Mouse (Mus musculus): Measurements from ENCODE around the gene Rasgrp1.

Rasgrp1 gene

GRCm38 (mm10) chr2:117342547-117343239, at the start of gene Rasgrp1:
TSS of gene Rasgrp1 (minus strand) at chr2:117343001.
- DNase-seq = peak; percentile 93

GRCm38 (mm10) chr2:117389925-117390892, 47.4 kb upstream of the Rasgrp1 start:
- DNase-seq = no peak

GRCm38 (mm10) chr2:117389460-117389859, 46.7 kb upstream of the Rasgrp1 start:
- DNase-seq = no peak

- DNase-seq = no peak
Observed at GRCm38 (mm10) chr2:117388121-117388520, 45.3 kb upstream of the Rasgrp1 start.

- no peak for DNase-seq
Observed at GRCm38 (mm10) chr2:117386981-117387705, 44.3 kb upstream of the Rasgrp1 start.

GRCm38 (mm10) chr2:117386036-117386590, 43.3 kb upstream of the Rasgrp1 start:
- no peak for DNase-seq

GRCm38 (mm10) chr2:117381314-117381713, 38.5 kb upstream of the Rasgrp1 start:
- DNase-seq = no peak

- DNase-seq = peak; percentile 36
Observed at GRCm38 (mm10) chr2:117374293-117374830, 31.6 kb upstream of the Rasgrp1 start.

- no peak for DNase-seq
Observed at GRCm38 (mm10) chr2:117371706-117372105, 28.9 kb upstream of the Rasgrp1 start.

GRCm38 (mm10) chr2:117366478-117366877, 23.7 kb upstream of the Rasgrp1 start:
- no peak for DNase-seq

- DNase-seq = no peak
Observed at GRCm38 (mm10) chr2:117364056-117364455, 21.3 kb upstream of the Rasgrp1 start.

- no peak for DNase-seq
Observed at GRCm38 (mm10) chr2:117357939-117358338, 15.1 kb upstream of the Rasgrp1 start.

GRCm38 (mm10) chr2:117352305-117353123, 9.7 kb upstream of the Rasgrp1 start:
- no peak for DNase-seq

GRCm38 (mm10) chr2:117350138-117350537, 7.3 kb upstream of the Rasgrp1 start:
- peak; percentile 44 for DNase-seq

- DNase-seq = peak; percentile 77
Observed at GRCm38 (mm10) chr2:117343240-117343624, 431 bp upstream of the Rasgrp1 start.

- DNase-seq = peak; percentile 97
Observed at GRCm38 (mm10) chr2:117342090-117342546, 683 bp downstream of the Rasgrp1 start.

- DNase-seq = no peak
Observed at GRCm38 (mm10) chr2:117338501-117338900, 4.3 kb downstream of the Rasgrp1 start.

- no peak for DNase-seq
Observed at GRCm38 (mm10) chr2:117337902-117338301, 4.9 kb downstream of the Rasgrp1 start.

- no peak for DNase-seq
Observed at GRCm38 (mm10) chr2:117336946-117337665, 5.7 kb downstream of the Rasgrp1 start.

- no peak for DNase-seq
Observed at GRCm38 (mm10) chr2:117335552-117336188, 7.1 kb downstream of the Rasgrp1 start.
